Mouse (Mus musculus) liver, embryonic 11.5 days (tissue): ENCODE results near the gene Klk12. TPM values are rescaled to one million over a fixed set of nuclear protein-coding genes. Genes with fewer than 3 reads are reported as not detected.

Experiments used
- ATAC-seq: fragments of 200-750 bp; cut with Nextera tagmentation; replicated peaks from 2 replicates; pipeline ENCODE4 v1.8.0; 2017; ENCODE audit warnings: moderate number of reproducible peaks, mild to moderate bottlenecking, moderate TSS enrichment, moderate library complexity; ENCODE audit not compliant: low FRiP score
- DNase-seq: peaks from one replicate; pipeline ENCODE4 v3.0.0-alpha.2; 2017; ENCODE audit warnings: low spot score
- H3K27ac ChIP-seq: fragments of 300-500 bp; sonication (generic); 2 replicates; pipeline ENCODE4 v1.5.1; 2014; ENCODE audit warnings: mild to moderate bottlenecking, low read depth, low read length, control low read depth
- H3K27me3 ChIP-seq: fragments of 300-500 bp; sonication (generic); replicated peaks from 2 replicates; pipeline ENCODE4 v1.6.1; 2014; ENCODE audit warnings: low read length, mixed read lengths; ENCODE audit not compliant: control insufficient read depth, insufficient read depth
- H3K36me3 ChIP-seq: fragments of 300-500 bp; sonication (generic); 2 replicates; pipeline ENCODE4 v1.6.1; 2014; ENCODE audit warnings: mild to moderate bottlenecking, low read length, moderate library complexity, mixed read lengths; ENCODE audit not compliant: control insufficient read depth, insufficient read depth
- H3K4me1 ChIP-seq: fragments of 300-500 bp; sonication (generic); replicated peaks from 2 replicates; pipeline ENCODE4 v1.6.1; 2014; ENCODE audit warnings: low read length, mixed read lengths; ENCODE audit not compliant: control insufficient read depth, insufficient read depth
- H3K4me2 ChIP-seq: fragments of 300-500 bp; sonication (generic); 2 replicates; pipeline ENCODE4 v1.6.1; 2014; ENCODE audit warnings: mild to moderate bottlenecking, control low read depth, moderate library complexity
- H3K4me3 ChIP-seq: fragments of 300-500 bp; sonication (generic); 2 replicates; pipeline ENCODE4 v1.5.1; 2014; ENCODE audit warnings: low read depth, low read length, control low read depth
- H3K9ac ChIP-seq: fragments of 300-500 bp; sonication (generic); 2 replicates; pipeline ENCODE4 v1.6.1; 2014; ENCODE audit warnings: low read depth, low read length, control low read depth
- H3K9me3 ChIP-seq: fragments of 300-500 bp; sonication (generic); 2 replicates; pipeline ENCODE4 v1.6.1; 2016; ENCODE audit warnings: low read length, inconsistent platforms, mixed read lengths; ENCODE audit not compliant: control insufficient read depth
- WGBS: fragments of 180-500 bp; shearing (Covaris S2); extraction: QIAGEN DNeasy Blood & Tissue Kit; methylation state at CpG from one replicate; pipeline ENCODE4 v1.1.7; 2014; 5-methylcytosine and 5-hydroxymethylcytosine counted together
- polyA plus RNA-seq: library from polyadenylated mRNA; unstranded; fragments of >200 nt; fragmentation: Nextera tagmentation; extraction: Ambion mirVana; gene quantifications from 2 replicates; pipeline ENCODE4 v1.2.1, GENCODE M21; 2014

Gene Klk12
- polyA plus RNA-seq, result not detected in 2 replicates

- no peak within 1 kb of the TSS for H3K4me3 ChIP-seq
- H3K4me1 ChIP-seq, result no peaks in the 10 kb centered on the region
- H3K36me3 ChIP-seq, result no peaks in the 10 kb centered on the region
- WGBS, result 69% methylated on average over 4 of the region's 4 CpGs
- H3K27ac ChIP-seq, result no peak within 1 kb of the TSS
- ATAC-seq, result no peak
- no peak within 1 kb of the TSS for H3K9ac ChIP-seq
- H3K4me2 ChIP-seq, result no peak within 1 kb of the TSS
- H3K9me3 ChIP-seq, result no peaks in the 10 kb centered on the region
- no peaks in the 10 kb centered on the region for H3K27me3 ChIP-seq
- no peak for DNase-seq
Measured at GRCm38 (mm10) chr7:43768597-43768996, at the start of gene Klk12. Klk12 (plus strand) TSS chr7:43768897.

- H3K9me3 ChIP-seq, result no peaks in the 10 kb centered on the region
- ATAC-seq, result no peak
- no peaks in the 10 kb centered on the region for H3K36me3 ChIP-seq
- DNase-seq, result no peak
- H3K4me3 ChIP-seq, result no peak overlapping the region
- no peak overlapping the region for H3K27ac ChIP-seq
- H3K27me3 ChIP-seq, result no peaks in the 10 kb centered on the region
- 39% methylated on average over 1 of the region's 1 CpGs for WGBS
- H3K4me1 ChIP-seq, result no peaks in the 10 kb centered on the region
- no peak overlapping the region for H3K9ac ChIP-seq
- no peak overlapping the region for H3K4me2 ChIP-seq
Measured at GRCm38 (mm10) chr7:43747788-43748187, 20.9 kb upstream of the Klk12 start.

DNA sequence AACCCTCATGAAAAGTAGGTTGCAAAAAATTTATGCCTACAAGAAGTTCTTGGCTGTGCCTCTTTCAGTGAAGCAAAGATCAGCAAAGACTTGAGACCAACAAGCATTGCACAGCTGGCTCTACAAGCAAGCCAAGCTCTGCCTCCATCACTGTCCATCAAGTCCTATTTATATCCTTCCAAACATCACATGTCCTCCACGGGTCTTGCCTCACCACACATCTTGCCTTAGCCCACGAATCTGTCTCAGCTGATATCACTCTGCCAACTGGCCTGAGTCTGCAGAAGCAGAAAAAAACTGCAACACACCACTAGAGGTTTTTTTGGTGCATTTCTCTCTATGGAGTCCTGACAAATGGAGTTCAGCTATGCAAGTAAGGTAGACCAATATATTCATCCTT is 15.9 kb upstream of the Klk12 start:
- no peaks in the 10 kb centered on the region for H3K4me1 ChIP-seq
- 52% methylated on average over 2 of the region's 2 CpGs for WGBS
- DNase-seq (no peak), ATAC-seq (no peak)
- no peak overlapping the region for H3K9ac ChIP-seq
- H3K27me3 ChIP-seq, result no peaks in the 10 kb centered on the region
- no peak overlapping the region for H3K4me3 ChIP-seq
- H3K4me2 ChIP-seq, result no peak overlapping the region
- no peaks in the 10 kb centered on the region for H3K9me3 ChIP-seq
- no peak overlapping the region for H3K27ac ChIP-seq
- no peaks in the 10 kb centered on the region for H3K36me3 ChIP-seq

GRCm38 (mm10) chr7:43766484-43766883 is 2.2 kb upstream of the Klk12 start:
- Histone ChIP-seq H3K27me3 (no peaks in the 10 kb centered on the region), H3K9ac (no peak overlapping the region), H3K27ac (no peak overlapping the region), H3K4me3 (no peak overlapping the region), H3K4me1 (no peaks in the 10 kb centered on the region), H3K4me2 (no peak overlapping the region), H3K36me3 (no peaks in the 10 kb centered on the region), H3K9me3 (no peaks in the 10 kb centered on the region)
- ATAC-seq (no peak), DNase-seq (no peak)
- WGBS, result 48% methylated on average over 8 of the region's 8 CpGs

GRCm38 (mm10) chr7:43769636-43770035 is 939 bp downstream of the Klk12 start:
- Histone ChIP-seq H3K4me1 (no peaks in the 10 kb centered on the region), H3K9ac (no peak overlapping the region), H3K9me3 (no peaks in the 10 kb centered on the region), H3K4me3 (no peak overlapping the region), H3K36me3 (no peaks in the 10 kb centered on the region), H3K27me3 (no peaks in the 10 kb centered on the region), H3K27ac (no peak overlapping the region), H3K4me2 (no peak overlapping the region)
- no peak for DNase-seq
- no peak for ATAC-seq
- 86% methylated on average over 8 of the region's 8 CpGs for WGBS

- Histone ChIP-seq H3K4me3 (no peak overlapping the region), H3K9ac (no peak overlapping the region), H3K36me3 (no peaks in the 10 kb centered on the region), H3K4me1 (no peaks in the 10 kb centered on the region), H3K9me3 (no peaks in the 10 kb centered on the region), H3K4me2 (no peak overlapping the region), H3K27ac (no peak overlapping the region), H3K27me3 (no peaks in the 10 kb centered on the region)
- no peak for DNase-seq
- no peak for ATAC-seq
- 89% methylated on average over 10 of the region's 10 CpGs for WGBS
Measured at GRCm38 (mm10) chr7:43770701-43771100, 2.0 kb downstream of the Klk12 start.

- Histone ChIP-seq H3K9me3 (no peaks in the 10 kb centered on the region), H3K9ac (no peak overlapping the region), H3K4me3 (no peak overlapping the region), H3K4me1 (no peaks in the 10 kb centered on the region), H3K36me3 (no peaks in the 10 kb centered on the region), H3K4me2 (no peak overlapping the region), H3K27ac (no peak overlapping the region), H3K27me3 (no peaks in the 10 kb centered on the region)
- WGBS, result 81% methylated on average over 6 of the region's 6 CpGs
- ATAC-seq (no peak), DNase-seq (no peak)
Measured at GRCm38 (mm10) chr7:43771916-43772315, 3.2 kb downstream of the Klk12 start.

DNA sequence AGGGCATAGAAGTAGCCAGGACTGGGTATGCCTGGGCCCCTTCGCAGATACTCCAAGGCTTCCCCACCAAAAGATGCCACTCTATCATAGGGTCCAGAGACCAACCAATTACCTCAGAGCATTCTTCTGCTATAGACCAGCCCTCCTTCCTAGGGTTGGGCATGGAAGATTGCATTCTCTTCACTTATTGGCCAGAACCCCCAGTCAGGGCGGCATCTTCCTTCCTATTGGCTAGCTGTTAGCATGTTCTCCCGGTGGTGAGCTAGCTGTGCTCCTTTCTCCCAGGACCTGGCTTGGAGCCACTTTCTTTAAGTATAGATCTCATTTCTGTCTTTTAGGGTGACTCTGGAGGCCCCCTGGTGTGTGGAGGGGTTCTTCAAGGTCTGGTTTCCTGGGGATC is 4.2 kb downstream of the Klk12 start:
- DNase-seq, result no peak
- no peaks in the 10 kb centered on the region for H3K4me1 ChIP-seq
- no peaks in the 10 kb centered on the region for H3K9me3 ChIP-seq
- no peaks in the 10 kb centered on the region for H3K27me3 ChIP-seq
- no peaks in the 10 kb centered on the region for H3K36me3 ChIP-seq
- 81% methylated on average over 3 of the region's 3 CpGs for WGBS
- H3K9ac ChIP-seq, result no peak overlapping the region
- H3K4me3 ChIP-seq, result no peak overlapping the region
- H3K4me2 ChIP-seq, result no peak overlapping the region
- no peak overlapping the region for H3K27ac ChIP-seq
- no peak for ATAC-seq

DNA sequence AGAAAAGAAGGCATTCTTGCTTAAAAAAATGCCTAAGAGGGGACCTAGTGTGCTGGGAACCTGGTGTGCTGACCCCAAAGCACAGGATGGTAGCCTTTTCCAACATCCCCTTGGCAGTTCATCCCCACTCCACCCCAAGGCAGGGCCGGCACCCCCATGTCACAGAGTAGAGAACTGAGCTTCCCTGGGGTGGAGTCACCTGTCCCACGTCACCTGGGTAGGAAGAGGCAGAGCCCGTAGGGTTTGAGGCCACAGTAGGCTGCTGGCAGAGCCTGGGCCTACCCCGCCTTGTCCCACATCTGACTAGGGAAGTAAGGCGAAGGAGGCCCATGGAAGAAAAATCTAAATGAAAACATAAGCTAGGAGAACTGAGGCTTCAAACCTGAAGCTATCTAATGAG is 5.7 kb downstream of the Klk12 start, which contains the start of gene Klk11:
Gene Klk11, plus strand, starts transcription at position 241 of the 400 bp plus-strand sequence.
- ATAC-seq (no peak), DNase-seq (no peak)
- Histone ChIP-seq H3K27me3 (no peaks in the 10 kb centered on the region), H3K36me3 (no peaks in the 10 kb centered on the region), H3K9ac (no peak within 1 kb of the TSS), H3K27ac (no peak within 1 kb of the TSS), H3K4me3 (no peak within 1 kb of the TSS), H3K9me3 (no peaks in the 10 kb centered on the region), H3K4me1 (no peaks in the 10 kb centered on the region), H3K4me2 (no peak within 1 kb of the TSS)
- WGBS, result 91% methylated on average over 5 of the region's 5 CpGs
